Mouse (Mus musculus) hindbrain, postnatal 0 days (tissue): ENCODE data around the gene Nf1. TPM values are rescaled to one million over a fixed set of nuclear protein-coding genes. Genes with fewer than 3 reads are reported as not detected.
A peak's percentile ranks its signal among the peaks of the same experiment; 100 is the strongest.

Experiments used
- ATAC-seq: fragments of 200-750 bp; cut with Nextera tagmentation; 2 replicates; pipeline ENCODE4 v1.8.0; 2017; ENCODE audit warnings: mild to moderate bottlenecking, moderate TSS enrichment, moderate library complexity
- DNase-seq: peaks from one replicate; pipeline ENCODE4 v3.0.0-alpha.2; 2015; ENCODE audit warnings: low spot score
- H3K27ac ChIP-seq: fragments of 300-500 bp; sonication (generic); 2 replicates; pipeline ENCODE4 v1.5.1; 2014; ENCODE audit warnings: mild to moderate bottlenecking
- H3K27me3 ChIP-seq: fragments of 300-500 bp; sonication (generic); 2 replicates; pipeline ENCODE4 v1.6.1; 2014; ENCODE audit warnings: low read length, mixed read lengths; ENCODE audit not compliant: insufficient read depth
- H3K36me3 ChIP-seq: fragments of 300-500 bp; sonication (generic); 2 replicates; pipeline ENCODE4 v1.6.1; 2014; ENCODE audit warnings: low read length, mixed read lengths; ENCODE audit not compliant: insufficient read depth
- H3K4me1 ChIP-seq: fragments of 300-500 bp; sonication (generic); 2 replicates; pipeline ENCODE4 v1.6.1; 2014; ENCODE audit warnings: antibody characterized with exemption, low read length, mixed read lengths; ENCODE audit not compliant: insufficient read depth
- H3K4me2 ChIP-seq: fragments of 300-500 bp; sonication (generic); 2 replicates; pipeline ENCODE4 v1.6.1; 2014; ENCODE audit warnings: low read depth, mild to moderate bottlenecking, low read length, moderate library complexity, mixed read lengths
- H3K4me3 ChIP-seq: fragments of 300-500 bp; sonication (generic); 2 replicates; pipeline ENCODE4 v1.5.1; 2014; ENCODE audit warnings: low read length
- H3K9ac ChIP-seq: fragments of 300-500 bp; sonication (generic); replicated peaks from 2 replicates; pipeline ENCODE4 v1.6.1; 2014; ENCODE audit warnings: mild to moderate bottlenecking, low read length, moderate library complexity, mixed read lengths
- H3K9me3 ChIP-seq: fragments of 300-500 bp; sonication (generic); 2 replicates; pipeline ENCODE4 v1.6.1; 2016; ENCODE audit warnings: low read length, mixed read lengths
- CTCF ChIP-seq: IDR thresholded peaks from 2 replicates; pipeline ENCODE4 v1.5.1; 2016; ENCODE audit warnings: antibody characterized with exemption, control low read depth, low read depth
- WGBS: fragments of 180-500 bp; shearing (Covaris S2); extraction: QIAGEN DNeasy Blood & Tissue Kit; methylation state at CpG from one replicate; pipeline ENCODE4 v1.1.7; 2014; 5-methylcytosine and 5-hydroxymethylcytosine counted together
- polyA plus RNA-seq: library from polyadenylated mRNA; unstranded; fragments of >200 nt; fragmentation: Nextera tagmentation; extraction: Ambion mirVana; gene quantifications from 2 replicates; pipeline ENCODE4 v1.2.1, GENCODE M21; 2015
- total RNA-seq: library from RNA; depleted of rRNA; stranded (reverse); fragments of >200 nt; gene quantifications from 2 replicates; pipeline ENCODE4 v1.2.3, GENCODE M21; 2014

The Nf1 gene
- total and polyA plus RNA-seq, 2 experiments from 2014 or later = 8.7 to 68.4 TPM

GRCm38 (mm10) chr11:79328060-79328459 lies 11.4 kb upstream of the Nf1 start:
- TF ChIP-seq CTCF = no peak
- Histone ChIP-seq H3K9ac (no peak overlapping the region), H3K9me3 (no peaks in the 10 kb centered on the region), H3K36me3 (no peaks in the 10 kb centered on the region), H3K4me3 (no peak overlapping the region), H3K27ac (no peak overlapping the region), H3K27me3 (no peaks in the 10 kb centered on the region), H3K4me1 (no peaks in the 10 kb centered on the region), H3K4me2 (no peak overlapping the region)
- 93% methylated on average over 4 of the region's 4 CpGs for WGBS
- ATAC-seq (no peak), DNase-seq (no peak)

GRCm38 (mm10) chr11:79329585-79329984 lies 9.9 kb upstream of the Nf1 start:
- H3K9me3 ChIP-seq = no peaks in the 10 kb centered on the region
- H3K27ac ChIP-seq = no peak overlapping the region
- no peak overlapping the region for H3K9ac ChIP-seq
- H3K4me1 ChIP-seq = no peaks in the 10 kb centered on the region
- H3K36me3 ChIP-seq = no peaks in the 10 kb centered on the region
- WGBS = 96% methylated on average over 1 of the region's 1 CpGs
- DNase-seq (no peak), ATAC-seq (no peak)
- no peaks in the 10 kb centered on the region for H3K27me3 ChIP-seq
- TF ChIP-seq CTCF = no peak
- H3K4me3 ChIP-seq = no peak overlapping the region
- H3K4me2 ChIP-seq = no peak overlapping the region

GRCm38 (mm10) chr11:79335077-79335476 lies 4.4 kb upstream of the Nf1 start:
- Histone ChIP-seq H3K4me3 (no peak overlapping the region), H3K27me3 (no peaks in the 10 kb centered on the region), H3K9me3 (no peaks in the 10 kb centered on the region), H3K27ac (no peak overlapping the region), H3K4me2 (no peak overlapping the region), H3K4me1 (0 out of 2 replicates have a peak, but pooled peaks cover 8% of the 10 kb centered on the region), H3K9ac (no peak overlapping the region), H3K36me3 (no peaks in the 10 kb centered on the region)
- 93% methylated on average over 6 of the region's 6 CpGs for WGBS
- ATAC-seq (no peak), DNase-seq (no peak)
- TF ChIP-seq CTCF = no peak

GRCm38 (mm10) chr11:79336722-79337267 lies 2.7 kb upstream of the Nf1 start:
- no peak overlapping the region for H3K4me3 ChIP-seq
- no peaks in the 10 kb centered on the region for H3K36me3 ChIP-seq
- 92% methylated on average over 5 of the region's 5 CpGs for WGBS
- H3K9ac ChIP-seq = no peak overlapping the region
- ATAC-seq (no peak), DNase-seq (no peak)
- H3K4me2 ChIP-seq = no peak overlapping the region
- H3K9me3 ChIP-seq = no peaks in the 10 kb centered on the region
- TF ChIP-seq CTCF = peak; percentile 40
- H3K27ac ChIP-seq = no peak overlapping the region
- H3K4me1 ChIP-seq = 0 out of 2 replicates have a peak, but pooled peaks cover 15% of the 10 kb centered on the region
- H3K27me3 ChIP-seq = no peaks in the 10 kb centered on the region

GRCm38 (mm10) chr11:79338621-79339020 lies 872 bp upstream of the Nf1 start:
- DNase-seq (no peak), ATAC-seq (no peak)
- Histone ChIP-seq H3K4me2 (peak overlapping the region; percentile 84), H3K36me3 (no peaks in the 10 kb centered on the region), H3K27me3 (no peaks in the 10 kb centered on the region), H3K4me1 (0 out of 2 replicates have a peak, but pooled peaks cover 15% of the 10 kb centered on the region), H3K9ac (peak overlapping the region; percentile 98; the same call in 1 of the 2 replicates), H3K27ac (peak overlapping the region; percentile 95), H3K9me3 (no peaks in the 10 kb centered on the region), H3K4me3 (peak overlapping the region; percentile 93)
- no peak for TF ChIP-seq CTCF
- WGBS = 52% methylated on average over 4 of the region's 4 CpGs

- no peak for TF ChIP-seq CTCF
- ATAC-seq = peak; percentile 73
- peak overlapping the region; percentile 98 for H3K9ac ChIP-seq
- H3K27me3 ChIP-seq = no peaks in the 10 kb centered on the region
- WGBS = under 1% methylated on average over 27 of the region's 63 CpGs
- H3K4me3 ChIP-seq = peak overlapping the region; percentile 93
- DNase-seq = peak; percentile 64
- 0 out of 2 replicates have a peak, but pooled peaks cover 15% of the 10 kb centered on the region for H3K4me1 ChIP-seq
- peak overlapping the region; percentile 95 for H3K27ac ChIP-seq
- peak overlapping the region; percentile 84 for H3K4me2 ChIP-seq
- H3K36me3 ChIP-seq = no peaks in the 10 kb centered on the region
- no peaks in the 10 kb centered on the region for H3K9me3 ChIP-seq
These were observed 602 bp downstream of the Nf1 start for GRCm38 (mm10) chr11:79339808-79340781.
